Mouse (Mus musculus) forebrain, embryonic 11.5 days (tissue): Measurements from ENCODE around the gene Defb38. TPM values are rescaled to one million over a fixed set of nuclear protein-coding genes. Genes with fewer than 3 reads are reported as not detected.

Source experiments
- ATAC-seq: fragments of 200-750 bp; cut with Nextera tagmentation; replicated peaks from 2 replicates; pipeline ENCODE4 v1.8.0; 2017; ENCODE audit warnings: moderate TSS enrichment; ENCODE audit not compliant: low FRiP score
- DNase-seq: peaks from one replicate; pipeline ENCODE4 v3.0.0-alpha.2; 2017; ENCODE audit warnings: low spot score
- H3K27ac ChIP-seq: fragments of 300-500 bp; sonication (generic); 2 replicates; pipeline ENCODE4 v1.5.1; 2014; ENCODE audit warnings: low read depth, low read length
- H3K27me3 ChIP-seq: fragments of 300-500 bp; sonication (generic); 2 replicates; pipeline ENCODE4 v1.6.1; 2014; ENCODE audit warnings: mild to moderate bottlenecking, low read length, mixed read lengths; ENCODE audit not compliant: control insufficient read depth, insufficient read depth
- H3K36me3 ChIP-seq: fragments of 300-500 bp; sonication (generic); 2 replicates; pipeline ENCODE4 v1.6.1; 2014; ENCODE audit warnings: mild to moderate bottlenecking, low read length, moderate library complexity, mixed read lengths; ENCODE audit not compliant: control insufficient read depth, insufficient read depth
- H3K4me1 ChIP-seq: fragments of 300-500 bp; sonication (generic); replicated peaks from 2 replicates; pipeline ENCODE4 v1.6.1; 2014; ENCODE audit warnings: low read length, mixed read lengths; ENCODE audit not compliant: control insufficient read depth, insufficient read depth
- H3K4me2 ChIP-seq: fragments of 300-500 bp; sonication (generic); 2 replicates; pipeline ENCODE4 v1.6.1; 2014; ENCODE audit warnings: low read depth, mild to moderate bottlenecking, low read length, moderate library complexity, mixed read lengths; ENCODE audit not compliant: severe bottlenecking
- H3K4me3 ChIP-seq: fragments of 300-500 bp; sonication (generic); 2 replicates; pipeline ENCODE4 v1.5.1; 2014; ENCODE audit warnings: low read depth, low read length
- H3K9ac ChIP-seq: fragments of 300-500 bp; sonication (generic); 2 replicates; pipeline ENCODE4 v1.6.1; 2014; ENCODE audit warnings: low read length
- H3K9me3 ChIP-seq: fragments of 300-500 bp; sonication (generic); 2 replicates; pipeline ENCODE4 v1.6.1; 2016; ENCODE audit warnings: low read length, mixed read lengths; ENCODE audit not compliant: control insufficient read depth
- WGBS: fragments of 180-500 bp; shearing (Covaris S2); extraction: QIAGEN DNeasy Blood & Tissue Kit; methylation state at CpG from one replicate; pipeline ENCODE4 v1.1.7; 2014; 5-methylcytosine and 5-hydroxymethylcytosine counted together
- polyA plus RNA-seq: library from polyadenylated mRNA; unstranded; fragments of >200 nt; fragmentation: Nextera tagmentation; extraction: Ambion mirVana; gene quantifications from 2 replicates; pipeline ENCODE4 v1.2.1, GENCODE M21; 2014

The Defb38 gene
- not detected in 2 replicates for polyA plus RNA-seq

DNA sequence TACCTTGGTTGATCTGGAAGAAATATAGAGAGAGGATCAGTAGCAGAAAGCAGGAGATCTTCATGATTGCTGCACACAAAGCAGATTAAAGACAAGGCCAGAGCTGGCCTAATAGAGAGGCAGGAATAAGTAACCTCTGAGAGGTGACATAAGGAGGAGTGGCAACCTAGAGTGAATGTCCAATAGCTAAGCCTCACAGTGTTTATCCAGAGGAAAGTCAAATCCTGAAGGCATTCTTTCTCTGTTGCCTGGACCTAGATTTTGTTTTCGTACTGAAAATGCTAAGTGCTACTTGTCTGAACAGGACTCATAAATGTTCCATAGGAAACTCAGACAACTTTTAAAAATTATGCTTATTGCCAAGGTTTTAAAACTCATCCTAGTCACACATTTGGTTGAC, at the start of gene Defb38:
Gene Defb38, minus strand, starts transcription at position 101 of the 400 bp plus-strand sequence.
- 86% methylated on average over 1 of the region's 1 CpGs for WGBS
- H3K9ac ChIP-seq = no peak within 1 kb of the TSS
- ATAC-seq (no peak), DNase-seq (no peak)
- no peak within 1 kb of the TSS for H3K4me2 ChIP-seq
- H3K4me1 ChIP-seq = no peaks in the 10 kb centered on the region
- no peak within 1 kb of the TSS for H3K27ac ChIP-seq
- H3K9me3 ChIP-seq = no peaks in the 10 kb centered on the region
- no peak within 1 kb of the TSS for H3K4me3 ChIP-seq
- no peaks in the 10 kb centered on the region for H3K36me3 ChIP-seq
- no peaks in the 10 kb centered on the region for H3K27me3 ChIP-seq

DNA sequence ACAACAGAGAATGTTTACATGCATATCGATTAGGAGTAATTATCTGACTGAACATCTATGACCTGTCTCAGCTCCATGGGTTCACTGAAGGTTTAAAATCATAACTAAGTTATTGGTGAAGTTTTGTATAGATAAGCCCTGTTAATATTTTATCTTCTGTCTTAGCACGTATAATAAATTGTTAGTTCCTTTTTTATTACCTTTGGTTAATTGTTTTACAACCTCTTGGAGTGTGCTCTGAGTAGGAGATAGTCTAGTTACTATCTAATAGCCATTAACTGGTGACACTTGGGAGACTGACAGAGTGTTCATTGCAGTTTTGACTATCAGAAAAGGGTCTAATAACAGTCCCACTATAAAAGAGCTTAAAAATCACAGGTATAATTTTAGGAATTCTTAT, 39.6 kb upstream of the Defb38 start:
- ATAC-seq (no peak), DNase-seq (no peak)
- Histone ChIP-seq H3K27me3 (no peaks in the 10 kb centered on the region), H3K9me3 (no peaks in the 10 kb centered on the region), H3K4me3 (no peak overlapping the region), H3K4me1 (no peaks in the 10 kb centered on the region), H3K36me3 (no peaks in the 10 kb centered on the region), H3K4me2 (no peak overlapping the region), H3K27ac (no peak overlapping the region), H3K9ac (no peak overlapping the region)
- 82% methylated on average over 2 of the region's 2 CpGs for WGBS

DNA sequence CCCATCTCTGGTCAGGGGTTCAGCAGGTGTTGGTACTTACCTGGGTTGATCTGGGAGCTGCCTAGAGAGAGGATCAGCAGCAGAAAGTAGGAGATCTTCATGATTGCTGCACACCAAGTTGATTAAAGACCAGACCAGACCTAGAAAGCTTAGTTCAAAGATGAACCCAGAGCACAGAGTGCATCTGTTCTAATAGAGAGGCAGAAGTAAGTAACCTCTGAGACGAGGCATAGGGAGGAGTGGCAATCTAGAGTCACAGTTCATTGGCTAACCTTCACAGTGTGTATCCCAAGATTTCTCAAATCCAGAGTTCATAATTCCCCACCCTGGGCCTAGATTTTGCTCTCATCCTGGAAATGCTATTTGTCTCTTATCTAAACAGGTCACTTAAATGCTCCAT, 38.3 kb upstream of the Defb38 start, which contains the start of gene Defb39:
Gene Defb39, minus strand, starts transcription at position 101 of the 400 bp plus-strand sequence.
- WGBS = 80% methylated on average over 1 of the region's 1 CpGs
- H3K4me1 ChIP-seq = no peaks in the 10 kb centered on the region

DNA sequence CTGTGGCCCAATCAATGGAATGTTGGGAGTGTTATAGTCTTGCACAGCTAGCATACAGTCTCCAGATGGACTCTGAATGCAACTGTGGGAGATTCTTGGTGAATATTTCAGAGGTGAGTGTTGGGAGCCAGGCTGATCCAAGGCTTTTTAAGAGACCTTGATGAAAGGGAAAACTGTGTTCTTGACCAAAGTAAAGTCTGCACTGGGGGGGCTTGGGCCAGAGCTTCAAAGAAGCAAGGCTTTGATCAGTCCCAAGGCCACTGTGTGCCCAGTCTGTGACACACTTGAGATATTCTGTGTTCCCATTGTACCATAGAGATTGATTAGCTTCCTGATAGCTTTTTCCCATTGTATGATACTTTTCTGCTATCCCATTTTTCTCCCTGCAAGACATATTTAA, 36.5 kb upstream of the Defb38 start:
- DNase-seq (no peak), ATAC-seq (no peak)
- no peak overlapping the region for H3K4me2 ChIP-seq
- no peak overlapping the region for H3K9ac ChIP-seq
- H3K27me3 ChIP-seq = no peaks in the 10 kb centered on the region
- no peaks in the 10 kb centered on the region for H3K9me3 ChIP-seq
- no peaks in the 10 kb centered on the region for H3K36me3 ChIP-seq
- no peak overlapping the region for H3K4me3 ChIP-seq
- no peak overlapping the region for H3K27ac ChIP-seq
- no peaks in the 10 kb centered on the region for H3K4me1 ChIP-seq

More for the DNA sequence above, 38.3 kb upstream of the Defb38 start, which contains the start of gene Defb39:
- ATAC-seq = no peak
- Histone ChIP-seq H3K36me3 (no peaks in the 10 kb centered on the region), H3K9me3 (no peaks in the 10 kb centered on the region), H3K4me2 (no peak within 1 kb of the TSS), H3K4me3 (no peak within 1 kb of the TSS), H3K27me3 (no peaks in the 10 kb centered on the region), H3K9ac (no peak within 1 kb of the TSS), H3K27ac (no peak within 1 kb of the TSS)
- no peak for DNase-seq

DNA sequence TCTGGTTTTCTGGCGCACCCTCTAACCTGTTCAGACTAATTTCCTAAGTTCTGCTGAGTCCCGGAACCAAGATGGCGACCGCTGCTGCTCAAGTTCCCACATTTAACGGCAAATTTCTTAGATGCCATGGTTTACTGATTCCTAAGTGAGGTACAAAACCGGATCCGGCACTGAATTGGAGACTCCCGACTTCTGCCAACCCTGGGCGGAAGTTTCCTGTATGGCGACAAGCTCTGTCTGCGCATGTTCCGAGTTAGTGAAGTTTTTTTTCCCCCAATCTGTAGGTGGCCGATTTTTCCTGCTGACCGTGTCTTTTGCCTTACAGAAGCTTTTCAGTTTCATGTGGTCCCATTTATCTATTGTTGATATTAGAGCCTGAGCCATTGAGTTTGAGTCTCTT, 18.9 kb upstream of the Defb38 start:
- Histone ChIP-seq H3K27me3 (no peaks in the 10 kb centered on the region), H3K4me1 (no peaks in the 10 kb centered on the region), H3K9me3 (no peaks in the 10 kb centered on the region), H3K4me3 (no peak overlapping the region), H3K9ac (no peak overlapping the region), H3K4me2 (no peak overlapping the region), H3K27ac (no peak overlapping the region), H3K36me3 (no peaks in the 10 kb centered on the region)
- ATAC-seq = no peak
- 95% methylated on average over 14 of the region's 14 CpGs for WGBS
- DNase-seq = no peak

Other genes starting within 250 kb of the Defb38 start
- not detected in 2 replicates for gene Defb40, start 48.3 kb downstream of the Defb38 start, polyA plus RNA-seq
- not detected in 2 replicates for gene Defb37, start 35.5 kb downstream of the Defb38 start, polyA plus RNA-seq
- gene Defb39, start 38.2 kb upstream of the Defb38 start, polyA plus RNA-seq = not detected in 2 replicates
- not detected in 2 replicates for gene Defb12, start 88.3 kb upstream of the Defb38 start, polyA plus RNA-seq
- gene Defb34, start 97.2 kb upstream of the Defb38 start, polyA plus RNA-seq = not detected in 2 replicates
- gene Gm45826, start 114.2 kb upstream of the Defb38 start, polyA plus RNA-seq = not detected in 2 replicates
- gene Defb14, start 167.8 kb upstream of the Defb38 start, polyA plus RNA-seq = not detected in 2 replicates
- gene Defb4, start 172.1 kb upstream of the Defb38 start, polyA plus RNA-seq = not detected in 2 replicates
- not detected in 2 replicates for gene Defb6, start 198.9 kb upstream of the Defb38 start, polyA plus RNA-seq
- gene Defb46, start 213.3 kb upstream of the Defb38 start, polyA plus RNA-seq = not detected in 2 replicates
- gene Defb5, start 221.0 kb upstream of the Defb38 start, polyA plus RNA-seq = not detected in 2 replicates